Mouse (Mus musculus): Measurements from ENCODE around the gene Wars2.
A peak's percentile ranks its signal among the peaks of the same experiment; 100 is the strongest.

The Wars2 gene

GRCm38 (mm10) chr3:99279718-99280117 lies 138.8 kb downstream of the Wars2 start:
- no peak for DNase-seq

GRCm38 (mm10) chr3:99281453-99281852 lies 140.6 kb downstream of the Wars2 start:
- no peak for DNase-seq

GRCm38 (mm10) chr3:99288302-99288701 lies 147.4 kb downstream of the Wars2 start:
- peak; percentile 58 for DNase-seq
